Mouse (Mus musculus) C2C12 (cell line): ENCODE measurements around the gene Fam171a2.

Source experiments
- CEBPB ChIP-seq: IDR thresholded peaks from one replicate; pipeline ENCODE4 v1.6.1; 2011; ENCODE audit warnings: low read depth, mild to moderate bottlenecking, control low read depth, moderate library complexity
- MAX ChIP-seq: IDR thresholded peaks from one replicate; pipeline ENCODE4 v1.6.1; 2011; ENCODE audit warnings: mild to moderate bottlenecking, control low read depth
- USF1 ChIP-seq: IDR thresholded peaks from one replicate; pipeline ENCODE4 v1.6.1; 2011; ENCODE audit warnings: low read depth, mild to moderate bottlenecking, control low read depth, moderate library complexity

- TF ChIP-seq USF1 (no peak), MAX (no peak), CEBPB (no peak)
Measured at GRCm38 (mm10) chr11:102417160-102417559, 30.3 kb downstream of the Fam171a2 start.
